Comparison of ENCODE assay signal across 20 mouse cellular contexts in the genomic region with DNA sequence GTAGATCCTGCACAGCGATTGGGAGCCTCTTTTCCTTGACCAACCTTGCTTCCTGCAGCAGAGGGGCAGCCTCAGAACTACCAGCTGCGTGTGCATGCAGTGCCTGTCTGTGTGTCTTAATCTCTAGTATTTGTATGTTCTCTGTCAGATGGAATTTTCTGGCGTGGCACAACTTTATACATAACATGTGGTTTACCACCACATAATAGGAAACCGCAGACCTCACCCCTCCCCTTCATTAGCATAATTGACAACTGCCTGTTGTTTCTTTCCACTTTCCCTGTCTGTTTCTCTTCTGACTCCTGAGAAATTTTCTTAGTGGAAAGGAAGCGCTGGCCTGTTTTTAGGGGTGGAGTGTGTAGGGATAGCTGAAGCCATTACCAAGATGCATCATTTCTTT. TPM values are rescaled to one million over a fixed set of nuclear protein-coding genes. Genes with fewer than 3 reads are reported as not detected.
DNase-seq lines count a peak whose midpoint lies in the region; ATAC-seq and TF ChIP-seq lines count a peak whose summit lies in the region.
"Had no signal": no experiment of that assay in that cellular context is flagged by ENCODE, and none has a peak within 500 bp of the region (broad histone marks: within the 10 kb centered on the region; RNA-seq: fewer than 3 reads in every experiment).

No protein-coding gene starts in this region.

- H3K4me1 ChIP-seq in heart, embryonic 10.5 days = peaks cover 50% of the 10 kb centered on the region
- peaks cover 4% of the 10 kb centered on the region; the same call in 1 of the 2 replicates for H3K4me1 ChIP-seq in cerebellum, adult 2 months (ENCODE audit: control insufficient read depth, insufficient read depth, low read length)

- peak; percentile 53 for ATAC-seq in activated CD4-positive, CD25-positive, alpha-beta regulatory T cell, adult 4 months
- peak; percentile 30; the same call in 1 of the 2 replicates for ATAC-seq in megakaryocyte-erythroid progenitor cell, adult 5-6 weeks (replicated peaks; ENCODE audit: low FRiP score, low TSS enrichment, poor library complexity, severe bottlenecking)

- H3K4me3 ChIP-seq in heart, embryonic 10.5 days = 0 out of 2 replicates have a peak overlapping the region, but pooled peaks have one; percentile 12
- H3K4me3 ChIP-seq in cerebellum, adult 2 months (replicated peaks; ENCODE audit: insufficient read depth, low read depth, low read length) = no peak overlapping the region
- H3K4me3 ChIP-seq: embryonic facial prominence, embryonic 12.5 days; midbrain, embryonic 10.5 days; myocyte had no signal

- no peak for DNase-seq in heart, embryonic 10.5 days (ENCODE audit: low spot score)
- no peak for DNase-seq in heart, postnatal 10 days
- peak; percentile 62 for DNase-seq in retina, postnatal 1 day
- no peak for DNase-seq in retina, embryonic 14.5 days (ENCODE audit: low spot score)
- no peak for DNase-seq in cerebellum, adult 9-11 months
- DNase-seq in cerebellum, adult 2 months = no peak
- DNase-seq: adrenal gland, postnatal 25 days; cerebellum, postnatal 25 days; gastrocnemius, postnatal 36 days; heart, postnatal 36 days; kidney, adult 9 months; layer of hippocampus, postnatal 36 days; lung, postnatal 10 days; right cerebral cortex, postnatal 4 days had no signal

- intact Hi-C loops in heart, postnatal 10 days (cut with DNase I) = loop anchor here (2.0 to 5.0 kb wide), 4 partner anchors 33 to 397 kb away; no protein-coding TSS in a partner anchor

- no peaks in the 10 kb centered on the region for H3K9me3 ChIP-seq in heart, embryonic 10.5 days
- H3K9me3 ChIP-seq: embryonic facial prominence, embryonic 12.5 days; G1E; midbrain, embryonic 10.5 days had no signal

- no peak for TF ChIP-seq POLR2A in cerebellum, adult 2 months (IDR thresholded peaks at IDR 0.05; ENCODE audit: borderline replicate concordance, insufficient read depth, low read length)

- TF ChIP-seq CTCF in cerebellum, adult 2 months (IDR thresholded peaks at IDR 0.05; ENCODE audit: borderline replicate concordance, insufficient read depth, low read depth, low read length) = no peak

- H3K27me3 ChIP-seq in heart, embryonic 10.5 days (ENCODE audit: insufficient read depth, poor library complexity, severe bottlenecking) = no peaks in the 10 kb centered on the region
- H3K27me3 ChIP-seq in cerebellum, adult 2 months (ENCODE audit: control insufficient read depth, insufficient read depth, low read length) = no peaks in the 10 kb centered on the region
- H3K27me3 ChIP-seq: embryonic facial prominence, embryonic 12.5 days had no signal

- WGBS in heart, embryonic 10.5 days = 54% methylated on average over 5 of the region's 5 CpGs
- WGBS in cerebellum, adult 2 months = 61% methylated on average over 5 of the region's 5 CpGs

- H3K27ac ChIP-seq in heart, embryonic 10.5 days = peak overlapping the region; percentile 47; the same call in 1 of the 2 replicates
- H3K27ac ChIP-seq in cerebellum, adult 2 months (ENCODE audit: insufficient read depth, low read length) = no peak overlapping the region
- H3K27ac ChIP-seq: embryonic facial prominence, embryonic 12.5 days; midbrain, embryonic 10.5 days had no signal

- peaks cover 23% of the 10 kb centered on the region for H3K36me3 ChIP-seq in heart, embryonic 10.5 days
- H3K36me3 ChIP-seq: G1E had no signal

RNA-seq across cellular contexts. Expression of a gene that starts 23.9 kb away (rescaled TPM):
- 40.1 and 49.9 TPM in 2 replicates for polyA plus RNA-seq in heart, embryonic 10.5 days (2016; fragmentation: Nextera tagmentation; extraction: Ambion mirVana)
- total RNA-seq in heart, postnatal 10 days (2021) = 10 to 100 TPM; 57.2 to 63.7 TPM
- polyA plus RNA-seq in activated CD4-positive, CD25-positive, alpha-beta regulatory T cell, adult 4 months (2017; shearing (Covaris generic)) = 1 to 10 TPM in 1 of 2 experiments, under 1 TPM in 1; 0.28 to 1.4 TPM
- total RNA-seq in megakaryocyte-erythroid progenitor cell, adult 5-6 weeks (2014; fragmentation: Nextera tagmentation) = 1.5 and 5.5 TPM in 2 replicates
- total RNA-seq in megakaryocyte-erythroid progenitor cell, adult 5-6 weeks (2017) = 1.7 and 5.9 TPM in 2 replicates
- polyA plus RNA-seq in cerebellum, adult 2 months (2012; rRNA removed) = 33.3 and 34.6 TPM in 2 replicates

RNA-seq across cellular contexts. Expression of a gene that starts 44.3 kb away (rescaled TPM):
- polyA plus RNA-seq in heart, embryonic 10.5 days (2016; fragmentation: Nextera tagmentation; extraction: Ambion mirVana) = 19.1 and 23.3 TPM in 2 replicates
- 10 to 100 TPM; 84.3 to 88.1 TPM for total RNA-seq in heart, postnatal 10 days (2021)
- polyA plus RNA-seq in activated CD4-positive, CD25-positive, alpha-beta regulatory T cell, adult 4 months (2017; shearing (Covaris generic)) = 1 to 10 TPM; 4.8 to 4.9 TPM
- total RNA-seq in megakaryocyte-erythroid progenitor cell, adult 5-6 weeks (2014; fragmentation: Nextera tagmentation) = 30.8 and 31.2 TPM in 2 replicates
- total RNA-seq in megakaryocyte-erythroid progenitor cell, adult 5-6 weeks (2017) = 23.3 and 30.4 TPM in 2 replicates
- 301 and 324 TPM in 2 replicates for polyA plus RNA-seq in cerebellum, adult 2 months (2012; rRNA removed)

RNA-seq across cellular contexts. Expression of a gene that starts 56.9 kb away (rescaled TPM):
- 38.1 and 46.4 TPM in 2 replicates for polyA plus RNA-seq in heart, embryonic 10.5 days (2016; fragmentation: Nextera tagmentation; extraction: Ambion mirVana)
- 10 to 100 TPM; 54.9 to 59.9 TPM for total RNA-seq in heart, postnatal 10 days (2021)
- 10 to 100 TPM; 26.0 to 30.0 TPM for polyA plus RNA-seq in activated CD4-positive, CD25-positive, alpha-beta regulatory T cell, adult 4 months (2017; shearing (Covaris generic))
- 26.0 and 32.6 TPM in 2 replicates for total RNA-seq in megakaryocyte-erythroid progenitor cell, adult 5-6 weeks (2014; fragmentation: Nextera tagmentation)
- total RNA-seq in megakaryocyte-erythroid progenitor cell, adult 5-6 weeks (2017) = 62.6 and 135 TPM in 2 replicates
- 14.2 and 15.3 TPM in 2 replicates for polyA plus RNA-seq in cerebellum, adult 2 months (2012; rRNA removed)

RNA-seq across cellular contexts. Expression of a gene that starts 56.9 kb away (rescaled TPM):
- polyA plus RNA-seq in heart, embryonic 10.5 days (2016; fragmentation: Nextera tagmentation; extraction: Ambion mirVana) = 15.9 and 16.9 TPM in 2 replicates
- 10 to 100 TPM; 20.0 to 20.5 TPM for total RNA-seq in heart, postnatal 10 days (2021)
- polyA plus RNA-seq in activated CD4-positive, CD25-positive, alpha-beta regulatory T cell, adult 4 months (2017; shearing (Covaris generic)) = 1 to 10 TPM; 8.1 to 8.6 TPM
- 2.8 and 13.3 TPM in 2 replicates for total RNA-seq in megakaryocyte-erythroid progenitor cell, adult 5-6 weeks (2014; fragmentation: Nextera tagmentation)
- total RNA-seq in megakaryocyte-erythroid progenitor cell, adult 5-6 weeks (2017) = 2.2 and 8.0 TPM in 2 replicates
- 11.2 and 11.6 TPM in 2 replicates for polyA plus RNA-seq in cerebellum, adult 2 months (2012; rRNA removed)

Comparison
In these comparisons a context has a peak if more than half of its experiments do, and no peak if none do; other contexts are left out.
1. RNA of a gene that starts 23.9 kb away (polyA plus RNA-seq): 40.1 to 49.9 TPM in heart, embryonic 10.5 days and 33.3 to 34.6 TPM in cerebellum, adult 2 months; 0.28 to 1.4 TPM in activated CD4-positive, CD25-positive, alpha-beta regulatory T cell, adult 4 months; every median in the first group is over 10 times any median in the second.
2. RNA of a gene that starts 44.3 kb away (polyA plus RNA-seq): 301 to 324 TPM in cerebellum, adult 2 months; 19.1 to 23.3 TPM in heart, embryonic 10.5 days and 4.8 to 4.9 TPM in activated CD4-positive, CD25-positive, alpha-beta regulatory T cell, adult 4 months; every median in the first group is over 10 times any median in the second.